Mouse (Mus musculus) ES-Bruce4 (cell line): ENCODE results near the gene Mpped1.

Source experiments
- CTCF ChIP-seq: IDR thresholded peaks from one replicate; pipeline ENCODE4 v1.8.1; 2011; ENCODE audit warnings: low read depth, low read length
- EP300 ChIP-seq: IDR thresholded peaks from 2 replicates; pipeline ENCODE4 v1.6.1; 2011; ENCODE audit warnings: low read depth, low read length; ENCODE audit not compliant: insufficient read depth
- POLR2A ChIP-seq: IDR thresholded peaks from one replicate; pipeline ENCODE4 v1.8.1; 2011; ENCODE audit warnings: low read length; ENCODE audit not compliant: insufficient read depth

DNA sequence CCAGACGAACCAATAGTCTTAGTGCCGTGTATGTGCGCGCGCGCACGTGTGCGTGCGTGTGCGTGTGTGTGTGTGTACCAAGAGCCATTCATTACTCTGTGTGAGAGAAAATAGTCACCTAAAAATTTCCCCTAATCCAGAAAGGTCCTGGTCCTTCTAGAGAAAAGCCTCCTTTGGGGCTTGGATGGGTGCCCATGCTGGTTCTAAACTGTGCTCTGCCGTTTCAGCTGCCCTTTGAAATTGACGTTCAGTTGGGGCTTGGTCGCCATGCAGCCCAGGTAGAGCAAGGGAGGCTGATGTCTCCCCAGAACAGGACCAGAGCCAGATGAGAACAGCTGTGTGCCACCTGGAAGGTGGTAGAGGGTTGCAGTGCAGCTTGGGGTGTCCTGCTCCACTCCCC lies 17.8 kb upstream of the Mpped1 start:
- TF ChIP-seq POLR2A: no peak
- TF ChIP-seq EP300: no peak
- TF ChIP-seq CTCF: no peak
